In the genomic region with DNA sequence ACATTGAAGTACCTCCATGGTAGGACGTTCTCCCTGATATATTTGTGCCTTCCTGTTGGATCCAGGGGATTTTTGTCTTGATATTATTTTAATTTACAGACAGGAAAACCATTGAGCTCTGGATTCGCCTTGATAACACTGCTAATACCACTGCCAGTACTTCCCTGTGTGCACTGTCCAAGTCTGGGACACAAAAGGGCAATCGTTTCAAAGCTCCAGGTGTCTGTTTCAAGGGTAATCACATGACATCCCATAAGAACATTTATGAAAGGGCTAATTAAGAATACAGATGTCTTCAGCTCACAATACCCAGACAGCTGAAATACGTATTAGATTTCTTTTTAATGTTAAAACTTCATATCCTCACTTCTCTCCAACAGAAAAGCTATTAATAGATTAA, we compare ENCODE assay signal across 27 mouse cellular contexts.
DNase-seq lines count a peak whose midpoint lies in the region; ATAC-seq and TF ChIP-seq lines count a peak whose summit lies in the region.
"Had no signal": no experiment of that assay in that cellular context is flagged by ENCODE, and none has a peak within 500 bp of the region (broad histone marks: within the 10 kb centered on the region; RNA-seq: fewer than 3 reads in every experiment).

No protein-coding gene starts in this region.

- no peak overlapping the region for H3K4me3 ChIP-seq in gastrocnemius, adult 2 months
- no peak overlapping the region for H3K4me3 ChIP-seq in heart, embryonic 10.5 days
- H3K4me3 ChIP-seq in heart, postnatal 0 days (ENCODE audit: low read depth, low read length), result no peak overlapping the region
- H3K4me3 ChIP-seq: embryonic facial prominence, embryonic 12.5 days; erythroblast, embryonic 14.5 days; forebrain, embryonic 12.5 days; forebrain, embryonic 15.5 days; heart, embryonic 13.5 days; hindbrain, embryonic 10.5 days; hindbrain, embryonic 13.5 days; intestine, embryonic 15.5 days had no signal

- 67% methylated on average over 4 of the region's 4 CpGs for WGBS in heart, embryonic 10.5 days
- WGBS in heart, postnatal 0 days, result 41% methylated on average over 4 of the region's 4 CpGs

- intact Hi-C loops in gastrocnemius, adult 2 months (cut with DNase I), result no loop called here
- intact Hi-C loops in gastrocnemius, postnatal 36 days (cut with DNase I), result no loop called here

- H3K36me3 ChIP-seq in heart, embryonic 10.5 days, result no peaks in the 10 kb centered on the region
- H3K36me3 ChIP-seq in heart, postnatal 0 days (replicated peaks; ENCODE audit: control insufficient read depth, insufficient read depth, low read length), result no peaks in the 10 kb centered on the region
- H3K36me3 ChIP-seq: embryonic facial prominence, embryonic 12.5 days; forebrain, embryonic 12.5 days; forebrain, embryonic 15.5 days; G1E; heart, embryonic 13.5 days; hindbrain, embryonic 10.5 days; hindbrain, embryonic 13.5 days; intestine, embryonic 15.5 days had no signal

- no peak for DNase-seq in gastrocnemius, adult 2 months
- no peak for DNase-seq in gastrocnemius, postnatal 36 days
- DNase-seq in heart, adult 8-10 months (ENCODE audit: low spot score), result peak; percentile 69
- DNase-seq in heart, embryonic 10.5 days (ENCODE audit: low spot score), result no peak
- DNase-seq in heart, postnatal 0 days (ENCODE audit: low spot score), result no peak
- no peak for DNase-seq in heart, postnatal 4 days
- no peak for DNase-seq in kidney, postnatal 14 days
- DNase-seq: adrenal gland, postnatal 10 days; adrenal gland, postnatal 36 days; B cell, adult 2 months; cerebellum, adult 18-20 months; cerebellum, adult 9-10 months; cerebellum, postnatal 14 days; gastrocnemius, postnatal 14 days; kidney, adult 11 months; kidney, adult 8-10 months had no signal

- peak overlapping the region; percentile 16; the same call in 1 of the 2 replicates for H3K27ac ChIP-seq in gastrocnemius, adult 2 months
- H3K27ac ChIP-seq in heart, embryonic 10.5 days, result no peak overlapping the region
- H3K27ac ChIP-seq in heart, postnatal 0 days (ENCODE audit: low read depth), result no peak overlapping the region
- H3K27ac ChIP-seq: embryonic facial prominence, embryonic 12.5 days; forebrain, embryonic 12.5 days; forebrain, embryonic 15.5 days; heart, embryonic 13.5 days; hindbrain, embryonic 10.5 days; hindbrain, embryonic 13.5 days; intestine, embryonic 15.5 days had no signal

- no peak for ATAC-seq in heart, postnatal 0 days (ENCODE audit: insufficient read depth, low read depth)
- ATAC-seq: forebrain, embryonic 15.5 days; hindbrain, embryonic 16.5 days; intestine, embryonic 15.5 days; Patski had no signal

- no peak overlapping the region for H3K4me2 ChIP-seq in heart, postnatal 0 days (ENCODE audit: low read depth, low read length)
- H3K4me2 ChIP-seq: embryonic facial prominence, embryonic 12.5 days; forebrain, embryonic 12.5 days; forebrain, embryonic 15.5 days; heart, embryonic 13.5 days; hindbrain, embryonic 13.5 days; intestine, embryonic 15.5 days had no signal

- no peaks in the 10 kb centered on the region for H3K9me3 ChIP-seq in heart, embryonic 10.5 days
- no peaks in the 10 kb centered on the region for H3K9me3 ChIP-seq in heart, postnatal 0 days (replicated peaks; ENCODE audit: control insufficient read depth, low read length)
- H3K9me3 ChIP-seq: embryonic facial prominence, embryonic 12.5 days; forebrain, embryonic 12.5 days; forebrain, embryonic 15.5 days; heart, embryonic 13.5 days; hindbrain, embryonic 10.5 days; hindbrain, embryonic 13.5 days; intestine, embryonic 15.5 days had no signal

- TF ChIP-seq EP300 in heart, postnatal 0 days (IDR thresholded peaks at IDR 0.05; ENCODE audit: low read depth), result 0 out of 2 replicates have a peak, but pooled peaks have one; percentile 55

- H3K27me3 ChIP-seq in heart, embryonic 10.5 days (ENCODE audit: insufficient read depth, poor library complexity, severe bottlenecking), result no peaks in the 10 kb centered on the region
- H3K27me3 ChIP-seq in heart, postnatal 0 days (ENCODE audit: control insufficient read depth, insufficient read depth, low read length), result no peaks in the 10 kb centered on the region
- H3K27me3 ChIP-seq: embryonic facial prominence, embryonic 12.5 days; forebrain, embryonic 12.5 days; forebrain, embryonic 15.5 days; heart, embryonic 13.5 days; hindbrain, embryonic 13.5 days; intestine, embryonic 15.5 days; Patski had no signal

- no peak for TF ChIP-seq CTCF in gastrocnemius, adult 2 months (IDR thresholded peaks at IDR 0.05)
- no peak for TF ChIP-seq CTCF in heart, postnatal 0 days (IDR thresholded peaks at IDR 0.05; ENCODE audit: low read depth)

- H3K9ac ChIP-seq in heart, postnatal 0 days (replicated peaks; ENCODE audit: low read depth, low read length), result no peak overlapping the region
- H3K9ac ChIP-seq: embryonic facial prominence, embryonic 12.5 days; forebrain, embryonic 12.5 days; forebrain, embryonic 15.5 days; heart, embryonic 13.5 days; hindbrain, embryonic 13.5 days; intestine, embryonic 15.5 days had no signal

- H3K4me1 ChIP-seq in heart, embryonic 10.5 days, result no peaks in the 10 kb centered on the region
- H3K4me1 ChIP-seq in heart, postnatal 0 days (ENCODE audit: control insufficient read depth, insufficient read depth), result no peaks in the 10 kb centered on the region
- H3K4me1 ChIP-seq: embryonic facial prominence, embryonic 12.5 days; forebrain, embryonic 12.5 days; forebrain, embryonic 15.5 days; heart, embryonic 13.5 days; hindbrain, embryonic 13.5 days; intestine, embryonic 15.5 days had no signal
